Mouse (Mus musculus): ENCODE results near the gene Adcy6.
A peak's percentile ranks its signal among the peaks of the same experiment; 100 is the strongest.

The Adcy6 gene

GRCm38 (mm10) chr15:98609331-98610130 is at the start of gene Adcy6:
Adcy6 (minus strand) TSS chr15:98610076.
- peak; percentile 36 for DNase-seq (ENCODE audit: low read depth, low spot score)

GRCm38 (mm10) chr15:98656982-98657751 is 47.3 kb upstream of the Adcy6 start:
- Histone ChIP-seq H3K27me3 (ENCODE audit: control insufficient read depth, insufficient read depth, low read length, poor library complexity, severe bottlenecking) (no peaks in the 10 kb centered on the region), H3K36me3 (ENCODE audit: control insufficient read depth, insufficient read depth, low read length, poor library complexity, severe bottlenecking) (peaks cover 24% of the 10 kb centered on the region)
- no peak for DNase-seq (ENCODE audit: low read depth, low spot score)

More at GRCm38 (mm10) chr15:98609331-98610130, at the start of gene Adcy6:
- no peaks in the 10 kb centered on the region for H3K36me3 ChIP-seq (ENCODE audit: control insufficient read depth, insufficient read depth, low read length, poor library complexity, severe bottlenecking)
- peaks cover 5% of the 10 kb centered on the region; the same call in 1 of the 2 replicates for H3K27me3 ChIP-seq (ENCODE audit: control insufficient read depth, insufficient read depth, low read length, poor library complexity, severe bottlenecking)

GRCm38 (mm10) chr15:98652174-98652573 is 42.3 kb upstream of the Adcy6 start:
- Histone ChIP-seq H3K27me3 (ENCODE audit: control insufficient read depth, insufficient read depth, low read length, poor library complexity, severe bottlenecking) (no peaks in the 10 kb centered on the region), H3K36me3 (ENCODE audit: control insufficient read depth, insufficient read depth, low read length, poor library complexity, severe bottlenecking) (peaks cover 24% of the 10 kb centered on the region)
- no peak for DNase-seq (ENCODE audit: low read depth, low spot score)

GRCm38 (mm10) chr15:98651431-98651830 is 41.6 kb upstream of the Adcy6 start:
- peaks cover 30% of the 10 kb centered on the region for H3K36me3 ChIP-seq (ENCODE audit: control insufficient read depth, insufficient read depth, low read length, poor library complexity, severe bottlenecking)
- DNase-seq (ENCODE audit: low read depth, low spot score): no peak
- H3K27me3 ChIP-seq (ENCODE audit: control insufficient read depth, insufficient read depth, low read length, poor library complexity, severe bottlenecking): no peaks in the 10 kb centered on the region

- no peaks in the 10 kb centered on the region for H3K27me3 ChIP-seq (ENCODE audit: control insufficient read depth, insufficient read depth, low read length, poor library complexity, severe bottlenecking)
- H3K36me3 ChIP-seq (ENCODE audit: control insufficient read depth, insufficient read depth, low read length, poor library complexity, severe bottlenecking): peaks cover 25% of the 10 kb centered on the region
- DNase-seq (ENCODE audit: low read depth, low spot score): no peak
These were observed 38.2 kb upstream of the Adcy6 start for GRCm38 (mm10) chr15:98648071-98648470.

- Histone ChIP-seq H3K36me3 (ENCODE audit: control insufficient read depth, insufficient read depth, low read length, poor library complexity, severe bottlenecking) (peaks cover 22% of the 10 kb centered on the region), H3K27me3 (ENCODE audit: control insufficient read depth, insufficient read depth, low read length, poor library complexity, severe bottlenecking) (no peaks in the 10 kb centered on the region)
- no peak for DNase-seq (ENCODE audit: low read depth, low spot score)
These were observed 37.4 kb upstream of the Adcy6 start for GRCm38 (mm10) chr15:98647308-98647707.

GRCm38 (mm10) chr15:98646737-98647136 is 36.9 kb upstream of the Adcy6 start:
- no peak for DNase-seq (ENCODE audit: low read depth, low spot score)
- no peaks in the 10 kb centered on the region for H3K27me3 ChIP-seq (ENCODE audit: control insufficient read depth, insufficient read depth, low read length, poor library complexity, severe bottlenecking)
- peaks cover 20% of the 10 kb centered on the region for H3K36me3 ChIP-seq (ENCODE audit: control insufficient read depth, insufficient read depth, low read length, poor library complexity, severe bottlenecking)

GRCm38 (mm10) chr15:98645057-98646026 is 35.5 kb upstream of the Adcy6 start:
- no peak for DNase-seq (ENCODE audit: low read depth, low spot score)
- no peaks in the 10 kb centered on the region for H3K27me3 ChIP-seq (ENCODE audit: control insufficient read depth, insufficient read depth, low read length, poor library complexity, severe bottlenecking)
- peaks cover 14% of the 10 kb centered on the region for H3K36me3 ChIP-seq (ENCODE audit: control insufficient read depth, insufficient read depth, low read length, poor library complexity, severe bottlenecking)

- peaks cover 11% of the 10 kb centered on the region; the same call in 1 of the 2 replicates for H3K36me3 ChIP-seq (ENCODE audit: control insufficient read depth, insufficient read depth, low read length, poor library complexity, severe bottlenecking)
- no peak for DNase-seq (ENCODE audit: low read depth, low spot score)
- no peaks in the 10 kb centered on the region for H3K27me3 ChIP-seq (ENCODE audit: control insufficient read depth, insufficient read depth, low read length, poor library complexity, severe bottlenecking)
These were observed 34.5 kb upstream of the Adcy6 start for GRCm38 (mm10) chr15:98644406-98644805.

- no peaks in the 10 kb centered on the region for H3K36me3 ChIP-seq (ENCODE audit: control insufficient read depth, insufficient read depth, low read length, poor library complexity, severe bottlenecking)
- no peaks in the 10 kb centered on the region for H3K27me3 ChIP-seq (ENCODE audit: control insufficient read depth, insufficient read depth, low read length, poor library complexity, severe bottlenecking)
- DNase-seq (ENCODE audit: low read depth, low spot score): no peak
These were observed 30.3 kb upstream of the Adcy6 start for GRCm38 (mm10) chr15:98640157-98640556.

GRCm38 (mm10) chr15:98637155-98637554 is 27.3 kb upstream of the Adcy6 start:
- H3K36me3 ChIP-seq (ENCODE audit: control insufficient read depth, insufficient read depth, low read length, poor library complexity, severe bottlenecking): no peaks in the 10 kb centered on the region
- no peak for DNase-seq (ENCODE audit: low read depth, low spot score)
- no peaks in the 10 kb centered on the region for H3K27me3 ChIP-seq (ENCODE audit: control insufficient read depth, insufficient read depth, low read length, poor library complexity, severe bottlenecking)

- H3K27me3 ChIP-seq (ENCODE audit: control insufficient read depth, insufficient read depth, low read length, poor library complexity, severe bottlenecking): no peaks in the 10 kb centered on the region
- no peak for DNase-seq (ENCODE audit: low read depth, low spot score)
These were observed 26.6 kb upstream of the Adcy6 start for GRCm38 (mm10) chr15:98636517-98636916.

GRCm38 (mm10) chr15:98635291-98635841 is 25.5 kb upstream of the Adcy6 start:
- no peak for DNase-seq (ENCODE audit: low read depth, low spot score)
- Histone ChIP-seq H3K27me3 (ENCODE audit: control insufficient read depth, insufficient read depth, low read length, poor library complexity, severe bottlenecking) (no peaks in the 10 kb centered on the region), H3K36me3 (ENCODE audit: control insufficient read depth, insufficient read depth, low read length, poor library complexity, severe bottlenecking) (no peaks in the 10 kb centered on the region)

More at GRCm38 (mm10) chr15:98636517-98636916, 26.6 kb upstream of the Adcy6 start:
- H3K36me3 ChIP-seq (ENCODE audit: control insufficient read depth, insufficient read depth, low read length, poor library complexity, severe bottlenecking): no peaks in the 10 kb centered on the region

- no peaks in the 10 kb centered on the region for H3K27me3 ChIP-seq (ENCODE audit: control insufficient read depth, insufficient read depth, low read length, poor library complexity, severe bottlenecking)
- DNase-seq (ENCODE audit: low read depth, low spot score): peak; percentile 23
These were observed 24.7 kb upstream of the Adcy6 start for GRCm38 (mm10) chr15:98634541-98635081.

More at GRCm38 (mm10) chr15:98634541-98635081, 24.7 kb upstream of the Adcy6 start:
- H3K36me3 ChIP-seq (ENCODE audit: control insufficient read depth, insufficient read depth, low read length, poor library complexity, severe bottlenecking): no peaks in the 10 kb centered on the region
